Mouse (Mus musculus) adrenal gland (tissue): ENCODE data around the gene Hsp90ab1.

Experiments used
- intact Hi-C: fragments of 180-260 bp; cut with DNase I; formaldehyde crosslinking; loops from one replicate; pipeline ENCODE4 v1.15.1; 2025

Gene Hsp90ab1

GRCm38 (mm10) chr17:45581567-45581983 is 8.5 kb upstream of the Hsp90ab1 start:
- intact Hi-C loops = loop anchor here (5.0 kb wide), 1 partner anchor 61 kb away; no protein-coding TSS in a partner anchor

DNA sequence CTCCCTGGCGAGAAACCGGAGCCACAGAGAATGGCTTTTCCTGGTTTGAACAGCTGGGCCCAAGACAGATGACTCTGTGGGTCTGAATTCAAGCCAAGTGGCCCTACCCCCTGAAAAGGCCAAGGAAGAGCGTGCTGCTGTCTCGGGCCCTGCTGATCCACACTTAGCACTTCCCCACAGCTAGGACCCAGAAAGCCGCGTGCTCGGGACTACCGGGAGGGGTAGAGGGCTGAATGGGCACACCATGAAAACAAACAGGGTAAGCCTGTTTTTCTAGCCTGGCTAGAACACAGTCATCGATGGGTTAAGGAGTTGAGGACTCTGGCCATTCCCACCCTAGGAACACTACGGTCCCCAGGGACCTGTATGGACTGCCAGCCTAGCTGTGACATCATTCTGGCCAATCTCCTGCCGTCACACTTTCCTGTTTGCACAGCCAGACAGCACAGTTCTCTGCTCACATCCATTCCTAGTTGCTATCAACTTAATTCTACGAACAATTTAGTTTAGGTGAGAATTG is 7.9 kb upstream of the Hsp90ab1 start:
- intact Hi-C loops = loop anchor here (5.0 kb wide), 1 partner anchor 61 kb away; no protein-coding TSS in a partner anchor

DNA sequence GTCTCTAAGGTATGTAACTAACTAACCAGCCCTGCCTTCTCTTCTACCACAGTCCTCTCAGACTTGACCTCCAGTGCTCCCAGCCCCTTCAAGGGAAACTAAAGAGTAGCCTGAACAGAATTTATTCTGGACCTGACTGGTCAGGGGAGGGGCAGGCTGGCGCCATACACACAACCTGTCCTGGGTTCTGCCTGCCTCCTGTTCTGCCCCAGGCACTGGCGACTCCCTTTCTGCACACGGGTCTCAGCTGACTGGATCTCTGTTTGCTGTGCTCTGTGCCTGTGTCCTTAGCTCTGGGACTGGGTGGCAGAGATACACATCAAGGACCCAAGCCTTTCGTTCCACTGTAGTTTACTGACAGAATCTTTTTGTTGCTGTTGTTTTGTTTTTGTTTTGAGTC is 6.5 kb upstream of the Hsp90ab1 start:
- intact Hi-C loops = no loop called here

DNA sequence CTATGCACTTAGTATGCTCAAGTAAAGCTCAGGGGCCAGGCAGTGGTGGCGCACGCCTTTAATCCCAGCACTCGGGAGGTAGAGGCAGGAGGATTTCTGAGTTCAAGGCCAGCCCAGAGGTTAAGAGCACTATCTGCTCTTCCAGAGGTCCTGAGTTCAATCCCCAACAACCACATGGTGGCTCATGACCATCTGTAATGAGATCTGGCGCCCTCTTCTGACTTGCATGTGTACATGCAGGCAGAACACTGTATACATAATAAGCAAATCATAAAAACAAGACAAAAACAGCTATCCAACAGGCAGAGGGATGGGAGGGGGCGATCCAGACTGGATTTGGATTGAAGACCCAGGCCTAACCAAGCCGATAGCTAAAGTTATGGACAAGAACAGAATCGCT is 5.8 kb upstream of the Hsp90ab1 start:
- intact Hi-C loops = no loop called here

GRCm38 (mm10) chr17:45578242-45578641 is 5.2 kb upstream of the Hsp90ab1 start:
- intact Hi-C loops = no loop called here

DNA sequence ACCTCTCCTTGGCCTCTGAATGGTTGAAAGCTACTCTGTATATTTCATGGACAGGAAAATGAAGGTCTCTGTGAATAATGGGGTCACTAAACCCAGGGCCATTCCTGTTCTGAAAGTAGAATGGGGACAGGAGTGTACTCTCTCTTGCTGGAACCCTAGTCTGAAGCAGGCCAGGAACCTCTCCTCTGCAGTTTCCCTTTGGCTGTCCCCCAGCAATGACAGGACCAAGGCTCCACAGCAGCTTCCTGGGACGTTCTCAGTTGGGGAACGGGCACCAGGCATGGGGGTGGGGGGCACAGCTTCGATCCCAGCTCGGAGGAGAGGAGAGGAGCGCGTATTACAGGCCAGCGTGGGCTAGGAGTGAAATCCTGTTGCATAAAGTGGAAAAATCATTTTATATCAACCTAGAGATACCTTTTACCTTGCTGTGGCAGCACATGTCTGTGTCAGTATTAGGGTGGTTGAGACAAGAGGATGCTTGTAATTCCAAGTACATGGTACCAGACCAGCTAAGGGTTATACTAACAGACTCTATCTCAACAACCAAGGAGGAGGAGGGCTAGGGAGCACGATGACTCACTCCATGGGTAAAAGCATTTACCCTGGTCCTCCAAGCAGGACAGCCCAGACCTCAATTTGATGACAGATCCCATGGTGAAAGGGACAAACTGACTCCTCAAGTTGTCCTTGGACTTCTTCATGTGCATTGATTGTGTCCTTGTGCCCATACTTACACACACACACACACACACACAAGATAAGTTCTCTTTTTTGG is 2.2 kb upstream of the Hsp90ab1 start:
- intact Hi-C loops = no loop called here

DNA sequence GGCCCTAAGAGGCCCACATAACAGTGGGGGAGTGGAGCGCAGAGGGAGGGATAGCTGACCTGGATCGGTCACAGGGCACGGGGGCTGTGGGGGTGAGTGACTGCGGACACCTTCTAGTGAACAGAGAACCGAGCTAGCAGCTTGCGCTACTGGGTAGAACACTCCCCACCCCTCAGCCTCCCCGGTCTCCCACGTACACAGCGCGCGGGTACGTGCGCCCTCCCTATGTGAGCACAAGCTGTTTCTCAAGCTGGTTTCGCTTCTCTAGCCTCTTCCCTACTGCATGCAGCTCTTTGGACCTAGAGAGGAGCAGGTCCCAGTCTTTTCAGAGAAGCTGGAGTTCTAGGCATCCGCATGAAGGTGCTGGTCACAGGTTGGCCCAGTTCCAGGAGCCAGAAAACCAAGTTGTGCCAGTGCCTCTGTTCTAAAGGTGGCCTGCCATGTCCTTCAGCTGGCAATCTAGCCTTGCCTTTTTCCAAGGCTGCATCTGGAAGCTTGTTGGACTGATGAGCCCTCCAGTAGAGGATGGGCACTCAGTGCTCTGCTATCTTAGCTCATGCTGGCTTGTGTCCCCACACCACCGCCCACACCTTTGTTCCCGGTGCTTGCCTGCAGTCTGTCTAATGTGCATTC is 1.2 kb upstream of the Hsp90ab1 start:
- intact Hi-C loops = no loop called here

DNA sequence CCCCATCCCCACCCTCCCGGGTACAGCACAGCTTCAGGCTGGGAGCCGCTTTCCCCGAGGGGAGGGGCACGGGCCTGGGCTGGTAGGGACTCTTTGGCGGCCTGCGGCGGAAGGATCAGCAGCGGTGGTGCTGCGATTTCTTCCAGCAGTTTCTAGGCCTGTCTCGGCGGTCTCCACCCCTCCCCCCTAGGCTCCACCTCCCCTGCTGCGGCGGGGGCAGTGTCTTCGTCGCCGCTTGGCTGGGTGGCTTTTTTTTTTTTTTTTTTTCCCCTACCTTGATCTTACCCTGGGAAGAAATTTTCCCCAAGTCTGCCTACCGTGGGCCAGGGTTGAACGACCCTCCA is 681 bp upstream of the Hsp90ab1 start:
- intact Hi-C loops = no loop called here

- intact Hi-C loops = no loop called here
Measured at GRCm38 (mm10) chr17:45572103-45573086, 676 bp downstream of the Hsp90ab1 start.

- intact Hi-C loops = no loop called here
Measured at GRCm38 (mm10) chr17:45569999-45570398, 3.1 kb downstream of the Hsp90ab1 start.

- intact Hi-C loops = no loop called here
Measured at GRCm38 (mm10) chr17:45568990-45569389, 4.1 kb downstream of the Hsp90ab1 start.

- intact Hi-C loops = no loop called here
Measured at GRCm38 (mm10) chr17:45567162-45567601, 5.9 kb downstream of the Hsp90ab1 start.

GRCm38 (mm10) chr17:45566360-45567161 is 6.5 kb downstream of the Hsp90ab1 start:
- intact Hi-C loops = no loop called here

DNA sequence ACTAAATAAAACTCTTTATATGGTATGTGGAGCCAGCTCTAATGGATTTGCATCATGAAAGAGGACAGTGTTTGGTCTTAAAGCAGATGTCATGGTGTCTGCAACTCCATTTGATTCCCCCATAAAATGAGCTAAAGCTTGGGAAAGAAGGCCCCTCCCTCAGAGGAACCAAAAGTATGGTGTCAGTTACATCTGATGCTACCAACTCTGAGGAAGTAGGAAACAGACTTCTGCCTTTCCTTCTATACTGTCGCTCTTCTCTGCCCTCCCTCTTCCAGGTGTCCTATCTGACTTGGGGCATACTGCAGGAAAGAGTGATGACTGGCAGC is 7.1 kb downstream of the Hsp90ab1 start:
- intact Hi-C loops = no loop called here

- intact Hi-C loops = no loop called here
Measured at GRCm38 (mm10) chr17:45565103-45565502, 8.0 kb downstream of the Hsp90ab1 start.

DNA sequence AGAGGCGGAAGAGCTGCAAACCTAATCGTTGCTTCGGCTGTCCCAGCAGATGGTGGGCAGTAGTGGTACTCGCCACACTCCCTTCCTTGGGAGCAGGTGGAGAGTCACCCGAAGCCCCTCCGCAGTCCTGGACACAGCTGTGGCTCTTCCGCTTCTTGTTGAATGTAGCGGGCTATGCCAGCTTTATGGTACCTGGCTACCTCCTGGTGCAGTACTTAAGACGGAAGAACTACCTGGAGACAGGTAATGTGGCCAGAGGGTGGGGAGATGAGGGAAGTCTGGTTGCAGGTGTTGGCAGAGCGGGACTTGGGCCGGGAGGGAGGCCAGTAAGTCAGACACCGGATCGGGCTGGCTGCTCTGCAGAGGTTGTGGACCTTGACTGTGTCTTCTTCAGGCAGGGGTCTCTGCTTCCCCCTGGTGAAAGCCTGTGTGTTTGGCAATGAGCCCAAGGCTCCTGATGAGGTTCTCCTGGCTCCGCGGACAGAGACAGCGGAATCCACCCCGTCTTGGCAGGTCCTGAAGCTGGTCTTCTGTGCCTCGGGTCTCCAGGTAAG is 8.5 kb downstream of the Hsp90ab1 start:
- intact Hi-C loops = no loop called here

DNA sequence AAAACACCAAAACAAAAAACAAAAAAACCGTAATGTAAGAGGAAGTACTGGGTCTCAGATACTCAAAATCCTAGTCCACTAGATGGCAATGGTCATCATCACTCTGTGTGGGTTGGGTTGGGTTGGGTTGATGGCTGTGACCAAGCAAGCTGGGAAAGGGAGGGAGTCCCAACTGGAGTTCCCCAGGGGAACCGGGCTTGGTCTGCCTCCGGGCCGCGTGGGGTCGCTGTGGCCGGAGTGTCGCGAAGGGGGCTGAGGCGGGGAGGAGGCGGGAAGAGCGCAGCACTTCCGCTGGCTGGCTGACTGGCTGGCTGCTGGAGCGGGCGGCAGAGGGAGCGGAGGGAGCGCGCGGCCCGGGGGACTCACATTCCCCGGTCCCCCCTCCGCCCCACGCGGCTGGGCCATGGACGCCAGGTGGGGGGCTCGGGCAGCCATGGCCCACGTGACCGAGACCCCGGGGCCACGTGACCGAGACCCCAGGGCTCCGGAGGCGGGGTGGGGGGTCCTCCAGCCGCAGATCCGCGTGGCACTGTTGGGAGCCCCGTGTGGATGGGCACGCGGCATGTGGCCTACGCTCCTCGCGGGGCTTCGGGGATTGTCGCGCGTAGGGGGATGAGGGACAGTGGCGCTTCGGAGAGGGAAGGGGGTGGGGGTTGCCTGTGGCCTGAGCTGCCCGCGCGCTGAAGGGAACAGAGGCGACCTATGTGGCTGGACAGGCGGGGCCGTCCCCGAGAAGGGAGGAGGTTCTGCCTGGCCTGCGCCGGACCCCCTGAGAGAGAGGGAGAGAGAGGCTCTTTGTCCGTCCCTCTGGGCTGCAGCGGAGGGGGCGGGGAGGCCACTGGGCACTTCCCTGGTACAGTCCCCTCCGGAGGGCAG is 9.2 kb downstream of the Hsp90ab1 start, which contains the start of gene Slc35b2:
Gene Slc35b2 (plus strand): TSS at position 220 of the 876 bp plus-strand sequence.
- intact Hi-C loops = no loop called here

- intact Hi-C loops = no loop called here
Measured at GRCm38 (mm10) chr17:45563216-45563615, 9.9 kb downstream of the Hsp90ab1 start.
